Mouse (Mus musculus) forebrain, postnatal 0 days (tissue): Measurements from ENCODE around the gene Tmem45b. TPM values are rescaled to one million over a fixed set of nuclear protein-coding genes. Genes with fewer than 3 reads are reported as not detected.

ENCODE experiments used
- ATAC-seq: fragments of 200-750 bp; cut with Nextera tagmentation; 2 replicates; pipeline ENCODE4 v1.8.0; 2017; ENCODE audit warnings: mild to moderate bottlenecking, moderate library complexity
- DNase-seq: peaks from one replicate; pipeline ENCODE4 v3.0.0-alpha.2; 2015
- H3K27ac ChIP-seq: fragments of 300-500 bp; sonication (generic); 2 replicates; pipeline ENCODE4 v1.5.1; 2014; ENCODE audit warnings: low read depth, mild to moderate bottlenecking, antibody characterized with exemption, low read length, moderate library complexity, mixed read lengths
- H3K27me3 ChIP-seq: fragments of 300-500 bp; sonication (generic); 2 replicates; pipeline ENCODE4 v1.6.1; 2014; ENCODE audit warnings: mild to moderate bottlenecking, low read length, mixed read lengths; ENCODE audit not compliant: insufficient read depth
- H3K36me3 ChIP-seq: fragments of 300-500 bp; sonication (generic); 2 replicates; pipeline ENCODE4 v1.6.1; 2014; ENCODE audit warnings: mild to moderate bottlenecking, moderate library complexity; ENCODE audit not compliant: insufficient read depth
- H3K4me1 ChIP-seq: fragments of 300-500 bp; sonication (generic); 2 replicates; pipeline ENCODE4 v1.6.1; 2014; ENCODE audit warnings: antibody characterized with exemption; ENCODE audit not compliant: insufficient read depth
- H3K4me2 ChIP-seq: fragments of 300-500 bp; sonication (generic); 2 replicates; pipeline ENCODE4 v1.6.1; 2014; ENCODE audit warnings: low read depth, mild to moderate bottlenecking, moderate library complexity
- H3K4me3 ChIP-seq: fragments of 300-500 bp; sonication (generic); 2 replicates; pipeline ENCODE4 v1.5.1; 2014; ENCODE audit warnings: low read depth, low read length, mixed read lengths
- H3K9ac ChIP-seq: fragments of 300-500 bp; sonication (generic); 2 replicates; pipeline ENCODE4 v1.6.1; 2014; ENCODE audit warnings: mild to moderate bottlenecking
- H3K9me3 ChIP-seq: fragments of 300-500 bp; sonication (generic); 2 replicates; pipeline ENCODE4 v1.6.1; 2016; ENCODE audit warnings: low read length
- CTCF ChIP-seq: sonication (generic); IDR thresholded peaks from 2 replicates; pipeline ENCODE4 v1.5.1; 2016; ENCODE audit warnings: antibody characterized with exemption, control low read depth, low read depth
- WGBS: fragments of 180-500 bp; shearing (Covaris S2); extraction: QIAGEN DNeasy Blood & Tissue Kit; methylation state at CpG from one replicate; pipeline ENCODE4 v1.1.7; 2014; 5-methylcytosine and 5-hydroxymethylcytosine counted together
- polyA plus RNA-seq: library from polyadenylated mRNA; unstranded; fragments of >200 nt; fragmentation: Nextera tagmentation; extraction: Ambion mirVana; gene quantifications from 2 replicates; pipeline ENCODE4 v1.2.1, GENCODE M21; 2015
- total RNA-seq: library from RNA; depleted of rRNA; stranded (reverse); fragments of >200 nt; gene quantifications from 2 replicates; pipeline ENCODE4 v1.2.3, GENCODE M21; 2014

Gene Tmem45b
- total and polyA plus RNA-seq, 2 experiments from 2014 or later: 0.13 TPM; not detected in 1

GRCm38 (mm10) chr9:31444236-31444635, 20.0 kb downstream of the Tmem45b start:
- Histone ChIP-seq H3K27me3 (no peaks in the 10 kb centered on the region), H3K4me1 (no peaks in the 10 kb centered on the region), H3K27ac (no peak overlapping the region), H3K9me3 (no peaks in the 10 kb centered on the region), H3K4me3 (no peak overlapping the region), H3K9ac (no peak overlapping the region), H3K36me3 (no peaks in the 10 kb centered on the region), H3K4me2 (no peak overlapping the region)
- no peak for ATAC-seq
- WGBS: 85% methylated on average over 8 of the region's 8 CpGs
- TF ChIP-seq CTCF: no peak
- DNase-seq: no peak

- Histone ChIP-seq H3K9ac (no peak overlapping the region), H3K36me3 (no peaks in the 10 kb centered on the region), H3K4me1 (no peaks in the 10 kb centered on the region), H3K4me2 (no peak overlapping the region), H3K4me3 (no peak overlapping the region), H3K9me3 (no peaks in the 10 kb centered on the region), H3K27ac (no peak overlapping the region), H3K27me3 (no peaks in the 10 kb centered on the region)
- ATAC-seq: no peak
- 83% methylated on average over 3 of the region's 3 CpGs for WGBS
- DNase-seq: no peak
- no peak for TF ChIP-seq CTCF
Measured at GRCm38 (mm10) chr9:31441487-31441886, 22.8 kb downstream of the Tmem45b start.

GRCm38 (mm10) chr9:31440366-31440765, 23.9 kb downstream of the Tmem45b start:
- H3K4me2 ChIP-seq: no peak overlapping the region
- whole genome bisulfite sequencing: 84% methylated on average over 5 of the region's 5 CpGs
- no peak overlapping the region for H3K4me3 ChIP-seq
- H3K9me3 ChIP-seq: no peaks in the 10 kb centered on the region
- no peak overlapping the region for H3K27ac ChIP-seq
- H3K27me3 ChIP-seq: no peaks in the 10 kb centered on the region
- DNase-seq (no peak), ATAC-seq (no peak)
- no peak for TF ChIP-seq CTCF
- no peaks in the 10 kb centered on the region for H3K4me1 ChIP-seq
- H3K9ac ChIP-seq: no peak overlapping the region
- H3K36me3 ChIP-seq: no peaks in the 10 kb centered on the region

GRCm38 (mm10) chr9:31439341-31439740, 24.9 kb downstream of the Tmem45b start:
- Histone ChIP-seq H3K9me3 (no peaks in the 10 kb centered on the region), H3K36me3 (no peaks in the 10 kb centered on the region), H3K9ac (no peak overlapping the region), H3K4me2 (no peak overlapping the region), H3K27ac (no peak overlapping the region), H3K4me1 (no peaks in the 10 kb centered on the region), H3K4me3 (no peak overlapping the region), H3K27me3 (no peaks in the 10 kb centered on the region)
- ATAC-seq (no peak), DNase-seq (no peak)
- TF ChIP-seq CTCF: no peak
- WGBS: 82% methylated on average over 6 of the region's 6 CpGs

GRCm38 (mm10) chr9:31438834-31439233, 25.4 kb downstream of the Tmem45b start:
- ATAC-seq: no peak
- no peak overlapping the region for H3K27ac ChIP-seq
- no peak overlapping the region for H3K4me3 ChIP-seq
- TF ChIP-seq CTCF: no peak
- no peak for DNase-seq
- H3K27me3 ChIP-seq: no peaks in the 10 kb centered on the region
- 63% methylated on average over 5 of the region's 5 CpGs for WGBS
- no peaks in the 10 kb centered on the region for H3K9me3 ChIP-seq
- no peaks in the 10 kb centered on the region for H3K36me3 ChIP-seq
- H3K4me1 ChIP-seq: no peaks in the 10 kb centered on the region
- H3K9ac ChIP-seq: no peak overlapping the region
- H3K4me2 ChIP-seq: no peak overlapping the region

GRCm38 (mm10) chr9:31437861-31438260, 26.4 kb downstream of the Tmem45b start:
- H3K9ac ChIP-seq: no peak overlapping the region
- no peak for TF ChIP-seq CTCF
- no peaks in the 10 kb centered on the region for H3K36me3 ChIP-seq
- no peaks in the 10 kb centered on the region for H3K27me3 ChIP-seq
- no peaks in the 10 kb centered on the region for H3K4me1 ChIP-seq
- no peaks in the 10 kb centered on the region for H3K9me3 ChIP-seq
- WGBS: 85% methylated on average over 7 of the region's 7 CpGs
- no peak overlapping the region for H3K4me2 ChIP-seq
- DNase-seq (no peak), ATAC-seq (no peak)
- no peak overlapping the region for H3K27ac ChIP-seq
- H3K4me3 ChIP-seq: no peak overlapping the region

- DNase-seq (no peak), ATAC-seq (no peak)
- Histone ChIP-seq H3K4me1 (no peaks in the 10 kb centered on the region), H3K9ac (no peak overlapping the region), H3K4me2 (no peak overlapping the region), H3K4me3 (no peak overlapping the region), H3K9me3 (no peaks in the 10 kb centered on the region), H3K27ac (no peak overlapping the region), H3K27me3 (no peaks in the 10 kb centered on the region), H3K36me3 (no peaks in the 10 kb centered on the region)
- 92% methylated on average over 8 of the region's 8 CpGs for WGBS
- no peak for TF ChIP-seq CTCF
Measured at GRCm38 (mm10) chr9:31435415-31435814, 28.8 kb downstream of the Tmem45b start.

GRCm38 (mm10) chr9:31433431-31433830, 30.8 kb downstream of the Tmem45b start:
- Histone ChIP-seq H3K4me3 (no peak overlapping the region), H3K4me1 (no peaks in the 10 kb centered on the region), H3K4me2 (no peak overlapping the region), H3K9me3 (no peaks in the 10 kb centered on the region), H3K27ac (no peak overlapping the region), H3K9ac (no peak overlapping the region), H3K27me3 (no peaks in the 10 kb centered on the region), H3K36me3 (no peaks in the 10 kb centered on the region)
- no peak for DNase-seq
- no peak for ATAC-seq
- no peak for TF ChIP-seq CTCF
- 84% methylated on average over 3 of the region's 3 CpGs for WGBS
